Mouse (Mus musculus): ENCODE data around the gene Azi2.

Azi2 gene

GRCm38 (mm10) chr9:118083834-118084233, 43.5 kb downstream of the Azi2 start:
- no peak for DNase-seq

- DNase-seq, result no peak
Observed at GRCm38 (mm10) chr9:118099395-118099794, 59.1 kb downstream of the Azi2 start.

GRCm38 (mm10) chr9:118100484-118100883, 60.2 kb downstream of the Azi2 start:
- no peak for DNase-seq

- no peak for DNase-seq
Observed at GRCm38 (mm10) chr9:118101802-118102201, 61.5 kb downstream of the Azi2 start.

GRCm38 (mm10) chr9:118108527-118109011, 68.3 kb downstream of the Azi2 start:
- no peak for DNase-seq

- DNase-seq, result no peak
Observed at GRCm38 (mm10) chr9:118109697-118110359, 69.5 kb downstream of the Azi2 start.

- DNase-seq, result no peak
Observed at GRCm38 (mm10) chr9:118110360-118110710, 70.0 kb downstream of the Azi2 start.

All from lung, postnatal 4 days (tissue).